Mouse (Mus musculus): Measurements from ENCODE around the gene Mall. TPM values are rescaled to one million over a fixed set of nuclear protein-coding genes. Genes with fewer than 3 reads are reported as not detected.
A peak's percentile ranks its signal among the peaks of the same experiment; 100 is the strongest.

Mall gene
- total RNA-seq, 2 experiments from 2014 or later, result 0.39 to 0.82 TPM

DNA sequence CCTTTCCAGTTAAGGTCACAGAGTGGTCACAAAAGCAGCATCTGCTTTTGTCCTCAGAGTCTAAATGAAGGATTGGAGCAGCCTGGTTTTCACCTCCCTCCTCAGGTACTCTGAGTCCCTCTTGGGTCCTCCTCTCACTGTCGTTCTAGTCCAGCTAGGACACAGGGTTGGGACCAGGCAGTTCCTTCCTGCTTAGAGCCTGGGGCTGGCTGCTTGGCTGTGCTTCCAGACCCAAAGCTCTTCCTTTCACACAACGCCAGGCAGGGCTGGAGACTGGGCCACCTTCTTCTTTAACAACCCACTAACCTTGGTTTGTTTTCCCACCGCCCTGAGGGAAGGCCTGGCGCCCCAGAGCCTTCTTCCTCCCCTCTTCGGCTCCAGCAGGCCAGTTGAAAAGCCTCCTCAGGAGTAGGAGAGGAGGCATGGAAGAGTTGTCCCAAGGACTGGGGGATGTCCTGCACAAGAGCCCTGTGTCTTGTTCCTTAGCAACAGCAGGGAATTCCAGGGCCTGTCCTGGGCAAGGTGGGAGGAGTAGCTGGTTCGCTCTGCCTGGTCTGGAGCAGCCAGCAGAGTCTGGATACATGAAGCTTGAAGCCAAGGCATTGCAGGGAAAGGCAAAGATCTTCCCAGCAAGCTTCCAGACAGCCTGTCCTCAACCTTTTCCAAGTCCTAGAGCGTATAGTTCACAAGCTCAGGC lies 717 bp upstream of the Mall start:
- DNase-seq (ENCODE audit: extremely low spot score in 1 of 2, low spot score in 1 of 2), result no peak

- no peak for DNase-seq (ENCODE audit: extremely low spot score in 1 of 2, low spot score in 1 of 2)
Measured at GRCm38 (mm10) chr2:127728661-127729450, 876 bp downstream of the Mall start.

- no peak for DNase-seq (ENCODE audit: extremely low spot score in 1 of 2, low spot score in 1 of 2)
Measured at GRCm38 (mm10) chr2:127728146-127728545, 1.6 kb downstream of the Mall start.

- DNase-seq (ENCODE audit: extremely low spot score in 1 of 2, low spot score in 1 of 2), result no peak
Measured at GRCm38 (mm10) chr2:127723193-127723592, 6.5 kb downstream of the Mall start.

DNA sequence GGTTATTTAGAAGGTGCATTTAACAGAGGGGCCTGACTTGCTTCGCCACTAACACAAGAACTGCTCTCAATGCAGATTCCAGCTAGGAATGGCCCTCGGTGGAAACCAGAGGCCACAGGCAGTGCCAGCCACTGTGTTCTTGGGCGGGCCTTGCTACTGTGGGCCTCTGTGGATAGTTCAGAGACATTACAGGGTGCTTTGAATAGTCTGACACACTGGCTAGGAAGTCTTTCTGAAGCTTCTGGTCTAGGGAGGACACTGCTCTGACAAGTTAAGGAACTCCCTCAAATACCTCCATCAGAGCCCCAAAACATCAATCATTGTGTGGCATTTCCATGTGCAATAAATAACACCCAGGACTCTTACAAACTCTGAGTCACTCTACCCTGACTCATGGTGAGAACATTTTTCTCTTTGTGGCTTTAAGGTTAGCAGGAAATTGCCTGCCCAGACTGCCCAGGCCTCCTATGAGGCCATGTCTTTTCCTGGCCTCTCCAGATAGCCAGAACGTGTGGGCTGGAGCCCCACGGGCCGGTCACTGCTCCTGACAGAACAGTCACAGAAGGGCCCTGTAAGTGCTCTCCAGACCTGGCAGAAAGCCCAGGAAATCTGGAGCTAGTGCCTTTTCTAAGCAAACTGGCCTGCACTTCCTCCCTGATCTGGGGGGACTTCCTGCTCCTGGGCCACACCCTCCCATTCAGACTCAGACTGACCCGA lies 7.4 kb downstream of the Mall start:
- DNase-seq (ENCODE audit: extremely low spot score in 1 of 2, low spot score in 1 of 2), result peak in 1 of 2 experiments; percentile 39

- DNase-seq (ENCODE audit: extremely low spot score in 1 of 2, low spot score in 1 of 2), result no peak
Measured at GRCm38 (mm10) chr2:127718839-127719468, 10.8 kb downstream of the Mall start.

DNA sequence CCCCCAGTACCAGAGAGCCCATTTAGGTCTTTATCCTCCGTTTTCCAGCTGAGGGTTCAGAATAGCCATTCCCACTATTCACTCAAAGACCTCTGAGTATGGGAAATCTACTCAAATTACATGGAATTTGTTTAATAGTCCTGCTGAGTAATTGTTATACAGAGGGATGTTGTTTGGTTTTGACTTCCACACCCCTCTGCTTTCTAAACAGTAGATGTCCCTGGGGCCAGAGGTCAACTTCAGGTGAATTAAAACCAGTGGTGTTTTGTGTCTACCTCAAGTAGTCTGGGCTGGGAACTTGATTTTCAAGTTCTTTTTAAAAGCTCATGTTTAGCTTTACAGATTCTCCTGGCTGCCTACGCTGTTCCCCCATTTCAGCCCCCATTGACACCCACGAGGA lies 15.0 kb downstream of the Mall start:
- no peak for DNase-seq (ENCODE audit: extremely low spot score in 1 of 2, low spot score in 1 of 2)

DNA sequence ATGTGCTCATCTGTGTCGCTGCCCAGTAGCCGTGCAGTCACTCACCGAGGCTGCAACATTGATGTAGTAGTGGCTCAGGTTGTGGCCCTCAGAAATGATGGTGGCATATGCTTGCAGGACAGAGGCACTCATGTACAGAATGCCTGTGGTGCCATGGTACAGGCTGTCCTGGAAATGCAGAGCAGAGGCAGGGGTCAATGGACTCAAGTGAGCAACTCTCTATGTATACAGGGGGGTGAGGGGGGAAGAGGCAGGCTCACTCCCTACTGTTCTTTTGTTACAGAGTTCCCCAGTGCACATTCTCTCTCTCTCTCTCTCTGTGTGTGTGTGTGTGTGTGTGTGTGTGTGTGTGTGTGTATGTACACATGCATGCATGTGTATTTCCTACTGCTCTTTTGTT lies 20.9 kb downstream of the Mall start:
- DNase-seq (ENCODE audit: extremely low spot score in 1 of 2, low spot score in 1 of 2), result no peak

DNA sequence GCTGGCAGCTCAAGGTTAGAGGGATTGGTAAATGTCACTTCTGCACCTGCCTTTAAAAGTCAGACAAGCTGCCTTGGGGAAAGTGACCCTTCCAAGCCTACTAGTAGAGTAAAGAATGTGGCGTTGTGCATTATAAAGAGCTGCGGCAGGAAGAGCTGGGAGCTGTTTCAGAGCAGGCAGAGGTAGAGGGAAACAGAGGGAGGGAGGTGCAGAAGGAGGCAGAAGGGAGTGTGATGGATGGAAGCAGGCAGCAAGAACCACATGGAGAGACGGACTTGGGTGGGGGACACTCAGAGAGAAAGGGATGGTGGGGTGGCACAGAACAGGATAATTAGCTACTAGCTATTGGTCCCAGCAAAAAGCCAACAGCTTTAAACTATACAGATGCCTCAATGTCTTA lies 21.7 kb downstream of the Mall start:
- no peak for DNase-seq (ENCODE audit: extremely low spot score in 1 of 2, low spot score in 1 of 2)

DNA sequence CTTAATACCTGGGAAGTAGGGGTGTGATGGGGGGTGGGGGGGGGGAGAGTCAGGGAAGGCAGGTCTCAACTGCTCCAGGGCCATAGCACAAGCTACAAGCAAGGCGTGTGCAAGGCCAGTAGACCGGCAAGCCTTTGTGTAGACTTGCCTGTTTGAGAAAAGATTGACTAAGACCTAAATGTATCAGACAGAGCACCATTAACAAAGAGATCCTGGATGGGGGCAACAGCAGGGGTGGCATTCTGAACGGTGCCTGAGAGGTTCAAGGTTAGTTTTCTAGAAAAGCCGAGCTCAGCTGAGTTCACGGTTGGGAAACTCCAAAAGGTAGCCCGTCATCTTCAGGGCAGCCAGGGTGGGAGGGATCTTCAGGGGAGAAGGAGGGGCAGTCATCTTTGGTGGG lies 24.5 kb downstream of the Mall start:
- DNase-seq (ENCODE audit: extremely low spot score in 1 of 2, low spot score in 1 of 2), result no peak

DNA sequence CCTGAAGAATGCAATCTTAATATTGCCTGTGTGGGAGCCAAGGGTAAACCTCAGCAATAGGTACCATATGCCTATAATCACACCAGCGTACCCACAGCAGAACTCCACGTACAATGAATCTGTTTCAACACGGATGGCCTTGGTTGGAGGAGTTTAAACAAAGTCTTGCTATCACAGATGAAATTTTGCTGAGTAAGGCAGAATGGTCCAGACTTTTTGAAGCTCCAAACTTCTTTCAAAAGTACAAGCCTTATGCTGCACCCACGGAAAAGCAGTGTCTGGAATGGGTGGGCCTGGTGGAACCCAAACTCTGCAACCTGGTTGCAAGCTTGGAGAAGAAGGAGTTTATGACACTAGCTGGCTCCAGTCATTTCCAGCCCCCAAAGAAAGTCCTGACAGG lies 40.5 kb downstream of the Mall start:
- DNase-seq (ENCODE audit: extremely low spot score in 1 of 2, low spot score in 1 of 2), result no peak

DNA sequence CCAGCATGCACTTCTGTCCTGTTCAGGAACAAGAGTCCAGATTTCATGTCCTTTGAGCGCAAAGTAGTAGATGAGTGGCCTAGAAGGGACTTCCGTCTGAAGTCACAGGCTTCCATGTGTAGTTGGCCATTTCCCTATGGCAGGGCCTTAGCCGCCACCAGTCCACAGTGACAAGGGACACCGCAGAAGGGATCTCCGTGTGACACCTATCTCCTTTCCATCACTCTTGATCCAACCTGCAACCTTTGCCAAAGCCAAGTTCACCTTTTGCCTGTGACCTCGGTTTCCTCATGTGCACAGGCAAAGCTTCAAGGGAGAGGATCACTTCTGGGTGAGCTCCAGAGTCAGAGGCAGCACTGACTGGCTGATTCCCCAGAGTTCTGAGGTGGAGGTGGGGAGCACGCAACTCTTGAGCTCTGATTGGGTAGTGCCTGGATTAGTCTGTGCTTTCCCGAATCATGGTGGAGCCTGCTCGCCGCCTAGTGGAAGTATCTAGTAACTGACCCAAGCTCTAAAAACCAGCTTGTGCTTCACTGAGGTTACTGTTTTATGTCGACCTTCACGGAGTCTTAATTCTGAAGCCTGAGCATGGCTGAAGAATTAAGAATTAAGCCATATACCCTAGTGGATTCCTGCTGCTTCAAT lies 45.9 kb downstream of the Mall start:
- DNase-seq (ENCODE audit: extremely low spot score in 1 of 2, low spot score in 1 of 2), result peak; percentile 19 to 61

DNA sequence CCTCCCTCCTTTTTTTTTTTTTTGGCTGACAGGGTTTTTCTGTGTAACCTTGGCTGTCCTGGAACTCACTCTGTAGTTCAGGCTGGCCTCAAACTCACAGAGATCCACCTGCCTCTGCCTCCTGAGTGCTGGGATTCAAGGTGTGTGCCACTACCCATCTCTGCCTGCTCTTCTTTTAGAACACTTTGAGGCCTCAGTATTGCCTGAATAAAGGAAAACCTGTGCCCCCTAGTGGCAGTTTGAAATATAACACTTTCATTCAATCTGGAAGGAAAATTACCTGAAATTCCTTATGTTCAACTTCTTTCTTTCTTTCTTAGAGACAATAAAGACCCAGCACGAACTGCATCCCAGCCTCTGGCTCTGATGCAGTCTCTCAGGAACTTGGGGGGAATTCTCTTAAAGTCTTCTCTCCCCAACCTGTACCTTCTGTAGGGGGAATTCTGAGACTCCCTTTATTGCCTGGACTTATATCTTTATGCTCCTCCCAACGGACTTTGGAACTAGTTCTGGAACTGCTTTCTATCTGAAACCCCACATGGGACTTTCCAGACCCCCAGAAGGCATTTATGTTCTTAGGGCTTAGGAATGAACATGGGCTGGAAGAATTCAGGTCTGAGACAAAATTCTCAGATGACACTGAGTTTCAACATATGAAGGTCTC lies 61.8 kb downstream of the Mall start:
- DNase-seq (ENCODE audit: extremely low spot score in 1 of 2, low spot score in 1 of 2), result peak in 1 of 2 experiments; percentile 23

DNA sequence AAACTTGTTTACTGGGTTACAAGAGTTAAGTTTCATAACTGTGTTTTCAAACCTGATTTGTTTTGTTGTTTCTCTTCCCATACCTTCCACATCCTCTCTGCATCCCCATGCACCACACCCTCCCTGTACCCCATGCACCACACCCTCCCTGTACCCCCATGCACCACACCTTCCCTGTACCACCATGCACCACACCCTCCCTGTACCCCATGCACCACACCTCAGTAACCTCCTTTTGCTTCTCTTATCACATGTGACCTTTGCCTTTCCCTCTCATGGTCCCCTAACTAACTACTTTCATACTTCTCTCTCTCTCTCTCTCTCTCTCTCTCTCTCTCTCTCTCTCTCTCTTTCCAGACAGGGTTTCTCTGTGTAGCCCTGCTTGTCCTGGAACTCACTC lies 62.7 kb downstream of the Mall start:
- no peak for DNase-seq (ENCODE audit: extremely low spot score in 1 of 2, low spot score in 1 of 2)

GRCm38 (mm10) chr2:127662708-127663107 lies 67.0 kb downstream of the Mall start:
- DNase-seq (ENCODE audit: extremely low spot score in 1 of 2, low spot score in 1 of 2), result no peak

- DNase-seq (ENCODE audit: extremely low spot score in 1 of 2, low spot score in 1 of 2), result peak; percentile 12 to 15
Measured at GRCm38 (mm10) chr2:127656086-127656720, 73.5 kb downstream of the Mall start, which contains the start of gene Mal. Mal (minus strand) TSS chr2:127656695.

GRCm38 (mm10) chr2:127655419-127655818 lies 74.3 kb downstream of the Mall start:
- no peak for DNase-seq (ENCODE audit: extremely low spot score in 1 of 2, low spot score in 1 of 2)

GRCm38 (mm10) chr2:127654786-127655185 lies 74.9 kb downstream of the Mall start:
- no peak for DNase-seq (ENCODE audit: extremely low spot score in 1 of 2, low spot score in 1 of 2)
